Mouse (Mus musculus) E14TG2a.4 (cell line): Measurements from ENCODE around the gene Arhgap6.

ENCODE experiments used
- H3K27me3 ChIP-seq: 2 replicates; pipeline ENCODE4 v1.6.1; 2014; ENCODE audit warnings: low read length, control low read depth; ENCODE audit not compliant: insufficient read depth
- H3K36me3 ChIP-seq: 2 replicates; pipeline ENCODE4 v1.6.1; 2014; ENCODE audit warnings: low read length, control low read depth; ENCODE audit not compliant: insufficient read depth
- H3K4me1 ChIP-seq: replicated peaks from 2 replicates; pipeline ENCODE4 v1.6.1; 2014; ENCODE audit warnings: low read depth, low read length, control low read depth
- H3K4me3 ChIP-seq: replicated peaks from 2 replicates; pipeline ENCODE4 v1.5.1; 2014; ENCODE audit warnings: mild to moderate bottlenecking, low read length
- H3K9me3 ChIP-seq: 2 replicates; pipeline ENCODE4 v1.6.1; 2014; ENCODE audit warnings: low read length, control low read depth
- CTCF ChIP-seq: conservative IDR thresholded peaks from 2 replicates; pipeline ENCODE4 v1.5.1; 2014; ENCODE audit warnings: low read length
- NANOG ChIP-seq: IDR thresholded peaks from 2 replicates; pipeline ENCODE4 v1.6.1; 2014; ENCODE audit warnings: borderline replicate concordance, low read length, mixed read lengths
- POU5F1 ChIP-seq: IDR thresholded peaks from 2 replicates; pipeline ENCODE4 v1.6.1; 2014; ENCODE audit warnings: low read length, borderline replicate concordance

Gene Arhgap6

GRCm38 (mm10) chrX:169153805-169154204 lies 358.9 kb downstream of the Arhgap6 start:
- H3K4me3 ChIP-seq: no peak overlapping the region
- H3K9me3 ChIP-seq: no peaks in the 10 kb centered on the region
- TF ChIP-seq NANOG: no peak
- no peak for TF ChIP-seq POU5F1
- no peak for TF ChIP-seq CTCF
- H3K36me3 ChIP-seq: no peaks in the 10 kb centered on the region
- no peaks in the 10 kb centered on the region for H3K4me1 ChIP-seq
- no peaks in the 10 kb centered on the region for H3K27me3 ChIP-seq

- TF ChIP-seq CTCF (no peak), POU5F1 (no peak), NANOG (no peak)
- no peaks in the 10 kb centered on the region for H3K27me3 ChIP-seq
- H3K4me3 ChIP-seq: no peak overlapping the region
- H3K4me1 ChIP-seq: no peaks in the 10 kb centered on the region
- no peaks in the 10 kb centered on the region for H3K36me3 ChIP-seq
- no peaks in the 10 kb centered on the region for H3K9me3 ChIP-seq
These were observed 363.5 kb downstream of the Arhgap6 start for GRCm38 (mm10) chrX:169158385-169158784.

- no peak overlapping the region for H3K4me3 ChIP-seq
- H3K4me1 ChIP-seq: no peaks in the 10 kb centered on the region
- H3K36me3 ChIP-seq: no peaks in the 10 kb centered on the region
- no peaks in the 10 kb centered on the region for H3K27me3 ChIP-seq
- H3K9me3 ChIP-seq: no peaks in the 10 kb centered on the region
- TF ChIP-seq NANOG (no peak), POU5F1 (no peak), CTCF (no peak)
These were observed 376.1 kb downstream of the Arhgap6 start for GRCm38 (mm10) chrX:169170981-169171380.

GRCm38 (mm10) chrX:169173796-169174195 lies 378.9 kb downstream of the Arhgap6 start:
- H3K4me3 ChIP-seq: no peak overlapping the region
- no peak for TF ChIP-seq NANOG
- no peak for TF ChIP-seq POU5F1
- TF ChIP-seq CTCF: no peak
- no peaks in the 10 kb centered on the region for H3K4me1 ChIP-seq
- no peaks in the 10 kb centered on the region for H3K27me3 ChIP-seq
- no peaks in the 10 kb centered on the region for H3K9me3 ChIP-seq
- no peaks in the 10 kb centered on the region for H3K36me3 ChIP-seq

- Histone ChIP-seq H3K4me1 (no peaks in the 10 kb centered on the region), H3K9me3 (no peaks in the 10 kb centered on the region), H3K4me3 (no peak overlapping the region), H3K27me3 (no peaks in the 10 kb centered on the region), H3K36me3 (no peaks in the 10 kb centered on the region)
- TF ChIP-seq NANOG (no peak), CTCF (no peak), POU5F1 (no peak)
These were observed 383.7 kb downstream of the Arhgap6 start for GRCm38 (mm10) chrX:169178634-169179033.

- H3K36me3 ChIP-seq: no peaks in the 10 kb centered on the region
- TF ChIP-seq POU5F1 (no peak), NANOG (no peak), CTCF (no peak)
These were observed 392.2 kb downstream of the Arhgap6 start, which contains the start of gene Amelx for GRCm38 (mm10) chrX:169187100-169187499. Amelx (minus strand) TSS chrX:169187200.

GRCm38 (mm10) chrX:169210019-169210418 lies 415.1 kb downstream of the Arhgap6 start:
- Histone ChIP-seq H3K27me3 (no peaks in the 10 kb centered on the region), H3K9me3 (no peaks in the 10 kb centered on the region), H3K4me1 (no peaks in the 10 kb centered on the region), H3K4me3 (no peak overlapping the region), H3K36me3 (no peaks in the 10 kb centered on the region)
- TF ChIP-seq POU5F1 (no peak), CTCF (no peak), NANOG (no peak)

More at GRCm38 (mm10) chrX:169187100-169187499, 392.2 kb downstream of the Arhgap6 start, which contains the start of gene Amelx:
- H3K4me3 ChIP-seq: no peak within 1 kb of the TSS
- H3K9me3 ChIP-seq: no peaks in the 10 kb centered on the region
- H3K4me1 ChIP-seq: no peaks in the 10 kb centered on the region
- no peaks in the 10 kb centered on the region for H3K27me3 ChIP-seq

- Histone ChIP-seq H3K4me1 (no peaks in the 10 kb centered on the region), H3K9me3 (no peaks in the 10 kb centered on the region), H3K27me3 (no peaks in the 10 kb centered on the region), H3K36me3 (no peaks in the 10 kb centered on the region), H3K4me3 (no peak overlapping the region)
- no peak for TF ChIP-seq NANOG
These were observed 425.2 kb downstream of the Arhgap6 start for GRCm38 (mm10) chrX:169220064-169220463.

- no peak for TF ChIP-seq POU5F1
- no peak for TF ChIP-seq NANOG
- no peak for TF ChIP-seq CTCF
- Histone ChIP-seq H3K27me3 (no peaks in the 10 kb centered on the region), H3K36me3 (no peaks in the 10 kb centered on the region), H3K9me3 (no peaks in the 10 kb centered on the region), H3K4me3 (no peak overlapping the region), H3K4me1 (no peaks in the 10 kb centered on the region)
These were observed 427.6 kb downstream of the Arhgap6 start for GRCm38 (mm10) chrX:169222357-169223062.
